Mouse (Mus musculus): ENCODE measurements around the gene Gm21958. TPM values are rescaled to one million over a fixed set of nuclear protein-coding genes. Genes with fewer than 3 reads are reported as not detected.

Gm21958 gene
- total and polyA plus RNA-seq, 2 experiments from 2014 or later: not detected

GRCm38 (mm10) chr3:54668722-54669121 is 45.4 kb downstream of the Gm21958 start:
- DNase-seq (ENCODE audit: low spot score) (no peak), ATAC-seq (ENCODE audit: insufficient read depth, low read depth) (no peak)
- no peak for TF ChIP-seq CTCF (IDR thresholded peaks at IDR 0.05; ENCODE audit: low read depth)
- TF ChIP-seq EP300 (IDR thresholded peaks at IDR 0.05; ENCODE audit: low read depth): no peak
- no peaks in the 10 kb centered on the region for H3K9me3 ChIP-seq (replicated peaks; ENCODE audit: control insufficient read depth, low read length)
- H3K4me1 ChIP-seq (ENCODE audit: control insufficient read depth, insufficient read depth): no peaks in the 10 kb centered on the region
- no peak overlapping the region for H3K9ac ChIP-seq (replicated peaks; ENCODE audit: low read depth, low read length)
- H3K36me3 ChIP-seq (replicated peaks; ENCODE audit: control insufficient read depth, insufficient read depth, low read length): no peaks in the 10 kb centered on the region
- H3K27ac ChIP-seq (ENCODE audit: low read depth): no peak overlapping the region
- H3K4me2 ChIP-seq (ENCODE audit: low read depth, low read length): no peak overlapping the region
- H3K27me3 ChIP-seq (ENCODE audit: control insufficient read depth, insufficient read depth, low read length): no peaks in the 10 kb centered on the region
- H3K4me3 ChIP-seq (ENCODE audit: low read depth, low read length): no peak overlapping the region
- WGBS: 61% methylated on average over 6 of the region's 6 CpGs

- WGBS: 75% methylated on average over 3 of the region's 3 CpGs
- no peak overlapping the region for H3K9ac ChIP-seq (replicated peaks; ENCODE audit: low read depth, low read length)
- DNase-seq (ENCODE audit: low spot score) (no peak), ATAC-seq (ENCODE audit: insufficient read depth, low read depth) (no peak)
- H3K27ac ChIP-seq (ENCODE audit: low read depth): no peak overlapping the region
- TF ChIP-seq EP300 (IDR thresholded peaks at IDR 0.05; ENCODE audit: low read depth) (no peak), CTCF (IDR thresholded peaks at IDR 0.05; ENCODE audit: low read depth) (no peak)
- no peak overlapping the region for H3K4me2 ChIP-seq (ENCODE audit: low read depth, low read length)
- no peak overlapping the region for H3K4me3 ChIP-seq (ENCODE audit: low read depth, low read length)
- no peaks in the 10 kb centered on the region for H3K27me3 ChIP-seq (ENCODE audit: control insufficient read depth, insufficient read depth, low read length)
- H3K9me3 ChIP-seq (replicated peaks; ENCODE audit: control insufficient read depth, low read length): no peaks in the 10 kb centered on the region
- no peaks in the 10 kb centered on the region for H3K36me3 ChIP-seq (replicated peaks; ENCODE audit: control insufficient read depth, insufficient read depth, low read length)
- H3K4me1 ChIP-seq (ENCODE audit: control insufficient read depth, insufficient read depth): no peaks in the 10 kb centered on the region
These were observed 46.0 kb downstream of the Gm21958 start for GRCm38 (mm10) chr3:54668141-54668540.

Other genes with a start within 250 kb of the Gm21958 start
- 27.0 and 31.4 TPM in 2 replicates for gene Supt20, start 21.5 kb downstream of the Gm21958 start, total RNA-seq (2014; rRNA removed; ENCODE audit: low replicate concordance)
- gene Supt20, start 21.5 kb downstream of the Gm21958 start, polyA plus RNA-seq (2015; fragmentation: Nextera tagmentation; extraction: Ambion mirVana): 30.5 and 31.2 TPM in 2 replicates
- gene Exosc8, start 21.0 kb upstream of the Gm21958 start, total RNA-seq (2014; rRNA removed; ENCODE audit: low replicate concordance): 18.8 and 44.5 TPM in 2 replicates
- gene Exosc8, start 21.0 kb upstream of the Gm21958 start, polyA plus RNA-seq (2015; fragmentation: Nextera tagmentation; extraction: Ambion mirVana): 33.9 and 36.5 TPM in 2 replicates
- 10.4 and 26.9 TPM in 2 replicates for gene Alg5, start 21.2 kb upstream of the Gm21958 start, total RNA-seq (2014; rRNA removed; ENCODE audit: low replicate concordance)
- gene Alg5, start 21.2 kb upstream of the Gm21958 start, polyA plus RNA-seq (2015; fragmentation: Nextera tagmentation; extraction: Ambion mirVana): 37.3 and 41.3 TPM in 2 replicates
- gene Smad9, start 41.2 kb upstream of the Gm21958 start, total RNA-seq (2014; rRNA removed; ENCODE audit: low replicate concordance): 0.69 and 1.0 TPM in 2 replicates
- gene Smad9, start 41.2 kb upstream of the Gm21958 start, polyA plus RNA-seq (2015; fragmentation: Nextera tagmentation; extraction: Ambion mirVana): 0.27 and 0.30 TPM in 2 replicates
- 10.4 and 14.5 TPM in 2 replicates for gene Rfxap, start 93.4 kb upstream of the Gm21958 start, total RNA-seq (2014; rRNA removed; ENCODE audit: low replicate concordance)
- 21.2 and 22.1 TPM in 2 replicates for gene Rfxap, start 93.4 kb upstream of the Gm21958 start, polyA plus RNA-seq (2015; fragmentation: Nextera tagmentation; extraction: Ambion mirVana)
- 0.38 and 1.7 TPM in 2 replicates for gene Sertm1, start 201.5 kb upstream of the Gm21958 start, total RNA-seq (2014; rRNA removed; ENCODE audit: low replicate concordance)
- gene Sertm1, start 201.5 kb upstream of the Gm21958 start, polyA plus RNA-seq (2015; fragmentation: Nextera tagmentation; extraction: Ambion mirVana): 0.04 and 0.11 TPM in 2 replicates

Measured in heart, postnatal 0 days (tissue).